Mouse (Mus musculus): ENCODE measurements around the gene Ptprz1.
A peak's percentile ranks its signal among the peaks of the same experiment; 100 is the strongest.

Gene Ptprz1

GRCm38 (mm10) chr6:22874781-22875613, at the start of gene Ptprz1:
TSS of gene Ptprz1 (plus strand) at chr6:22875502.
- DNase-seq (ENCODE audit: low read depth, low spot score) = peak; percentile 63

GRCm38 (mm10) chr6:22833637-22834036, 41.7 kb upstream of the Ptprz1 start:
- peak; percentile 29 for DNase-seq (ENCODE audit: low read depth, low spot score)

- peak; percentile 17 for DNase-seq (ENCODE audit: low read depth, low spot score)
These were observed 41.0 kb upstream of the Ptprz1 start for GRCm38 (mm10) chr6:22834100-22834970.

GRCm38 (mm10) chr6:22875614-22876541, 576 bp downstream of the Ptprz1 start:
- peak; percentile 51 for DNase-seq (ENCODE audit: low read depth, low spot score)

- DNase-seq (ENCODE audit: low read depth, low spot score) = peak; percentile 29
These were observed 12.7 kb downstream of the Ptprz1 start for GRCm38 (mm10) chr6:22887978-22888377.

GRCm38 (mm10) chr6:22889333-22889732, 14.0 kb downstream of the Ptprz1 start:
- DNase-seq (ENCODE audit: low read depth, low spot score) = no peak

GRCm38 (mm10) chr6:22901983-22902382, 26.7 kb downstream of the Ptprz1 start:
- DNase-seq (ENCODE audit: low read depth, low spot score) = no peak

GRCm38 (mm10) chr6:22908510-22909256, 33.4 kb downstream of the Ptprz1 start:
- no peak for DNase-seq (ENCODE audit: low read depth, low spot score)

- DNase-seq (ENCODE audit: low read depth, low spot score) = peak; percentile 19
These were observed 34.1 kb downstream of the Ptprz1 start for GRCm38 (mm10) chr6:22909257-22909907.

- DNase-seq (ENCODE audit: low read depth, low spot score) = no peak
These were observed 34.6 kb downstream of the Ptprz1 start for GRCm38 (mm10) chr6:22909908-22910260.

GRCm38 (mm10) chr6:22922880-22923279, 47.6 kb downstream of the Ptprz1 start:
- no peak for DNase-seq (ENCODE audit: low read depth, low spot score)

- no peak for DNase-seq (ENCODE audit: low read depth, low spot score)
These were observed 57.5 kb downstream of the Ptprz1 start for GRCm38 (mm10) chr6:22932768-22933265.

GRCm38 (mm10) chr6:22937126-22937525, 61.8 kb downstream of the Ptprz1 start:
- no peak for DNase-seq (ENCODE audit: low read depth, low spot score)

GRCm38 (mm10) chr6:22937526-22937925, 62.2 kb downstream of the Ptprz1 start:
- no peak for DNase-seq (ENCODE audit: low read depth, low spot score)

- no peak for DNase-seq (ENCODE audit: low read depth, low spot score)
These were observed 68.9 kb downstream of the Ptprz1 start for GRCm38 (mm10) chr6:22944191-22944590.

GRCm38 (mm10) chr6:22963374-22963773, 88.1 kb downstream of the Ptprz1 start:
- DNase-seq (ENCODE audit: low read depth, low spot score) = no peak

GRCm38 (mm10) chr6:22968073-22968472, 92.8 kb downstream of the Ptprz1 start:
- DNase-seq (ENCODE audit: low read depth, low spot score) = peak; percentile 52

GRCm38 (mm10) chr6:22983769-22984519, 108.6 kb downstream of the Ptprz1 start:
- DNase-seq (ENCODE audit: low read depth, low spot score) = peak; percentile 70

GRCm38 (mm10) chr6:22984520-22985154, 109.3 kb downstream of the Ptprz1 start:
- no peak for DNase-seq (ENCODE audit: low read depth, low spot score)

All from brain, adult 2 months (tissue).